Mouse (Mus musculus) gastrocnemius, adult 2 months (tissue): ENCODE results near the gene Matn3. TPM values are rescaled to one million over a fixed set of nuclear protein-coding genes. Genes with fewer than 3 reads are reported as not detected.
"Not testable (repeated sequence)": the region's sequence is repeated elsewhere in the genome, so short reads cannot be mapped to it uniquely, and the experiment has no call there.

Experiments
- DNase-seq: peaks from one replicate; pipeline ENCODE4 v3.0.0; 2022
- H3K27ac ChIP-seq: fragments of 200-600 bp; 2 replicates; pipeline ENCODE4 v1.8.1; 2022; ENCODE audit warnings: mild to moderate bottlenecking
- H3K4me3 ChIP-seq: fragments of 200-600 bp; 2 replicates; pipeline ENCODE4 v1.8.1; 2022; ENCODE audit warnings: mild to moderate bottlenecking, moderate library complexity
- CTCF ChIP-seq: fragments of 200-600 bp; IDR thresholded peaks from 2 replicates; pipeline ENCODE4 v1.8.1; 2022; ENCODE audit warnings: antibody characterized with exemption, mild to moderate bottlenecking, moderate library complexity
- intact Hi-C: fragments of 180-260 bp; cut with DNase I; formaldehyde crosslinking; loops from one replicate; pipeline ENCODE4 v1.15.1; 2025
- total RNA-seq, 2 experiments: library from RNA; stranded (reverse); gene quantifications; 2 replicates each; pipeline ENCODE4 v1.2.3; 2021

Gene Matn3
- total RNA-seq, 2 experiments from 2014 or later = 0.36 TPM; not detected in 1

GRCm38 (mm10) chr12:8920996-8921393 is 26.7 kb upstream of the Matn3 start:
- no peak for DNase-seq
- Histone ChIP-seq H3K27ac (peak overlapping the region; percentile 98), H3K4me3 (peak overlapping the region; percentile 86)
- no peak for TF ChIP-seq CTCF
- intact Hi-C loops = no loop called here

- no peak for TF ChIP-seq CTCF
- intact Hi-C loops = loop anchor here (2.0 kb wide), 1 partner anchor 51 kb away; the partner anchor contains the start of gene Wdr35
- H3K27ac ChIP-seq = peak within 1 kb of the TSS; percentile 98
- peak; percentile 99 for DNase-seq
- peak within 1 kb of the TSS; percentile 86 for H3K4me3 ChIP-seq
These were observed 26.0 kb upstream of the Matn3 start, which contains the start of gene Laptm4a for GRCm38 (mm10) chr12:8921394-8922368. TSS of gene Laptm4a (plus strand) at chr12:8921664.

GRCm38 (mm10) chr12:8922369-8923124 is 25.2 kb upstream of the Matn3 start:
- H3K27ac ChIP-seq = peak overlapping the region; percentile 98
- no peak for DNase-seq
- intact Hi-C loops = loop anchor here (2.0 kb wide), 1 partner anchor 50 kb away; the partner anchor contains the start of gene Wdr35
- no peak for TF ChIP-seq CTCF
- H3K4me3 ChIP-seq = peak overlapping the region; percentile 86

GRCm38 (mm10) chr12:8923125-8923410 is 24.7 kb upstream of the Matn3 start:
- H3K27ac ChIP-seq = peak overlapping the region; percentile 98
- intact Hi-C loops = loop anchor here (2.0 kb wide), 1 partner anchor 50 kb away; the partner anchor contains the start of gene Wdr35
- peak; percentile 61 for DNase-seq
- TF ChIP-seq CTCF = no peak
- H3K4me3 ChIP-seq = peak overlapping the region; percentile 86

GRCm38 (mm10) chr12:8923603-8924002 is 24.1 kb upstream of the Matn3 start:
- no peak for DNase-seq
- Histone ChIP-seq H3K4me3 (peak overlapping the region; percentile 86), H3K27ac (peak overlapping the region; percentile 98)
- peak; percentile 28; the same call in 1 of the 2 replicates for TF ChIP-seq CTCF
- intact Hi-C loops = loop anchor here (2.0 kb wide), 1 partner anchor 49 kb away; the partner anchor contains the start of gene Wdr35

GRCm38 (mm10) chr12:8927652-8928051 is 20.1 kb upstream of the Matn3 start:
- Histone ChIP-seq H3K27ac (peak overlapping the region; percentile 77), H3K4me3 (peak overlapping the region; percentile 44)
- TF ChIP-seq CTCF = no peak
- no peak for DNase-seq
- intact Hi-C loops = no loop called here

- Histone ChIP-seq H3K4me3 (peak overlapping the region; percentile 28), H3K27ac (peak overlapping the region; percentile 59)
- intact Hi-C loops = no loop called here
- DNase-seq = no peak
- TF ChIP-seq CTCF = no peak
These were observed 19.0 kb upstream of the Matn3 start for GRCm38 (mm10) chr12:8928766-8929165.

GRCm38 (mm10) chr12:8931083-8931482 is 16.6 kb upstream of the Matn3 start:
- H3K27ac ChIP-seq = peak overlapping the region; percentile 6; the same call in 1 of the 2 replicates
- intact Hi-C loops = no loop called here
- H3K4me3 ChIP-seq = no peak overlapping the region
- no peak for DNase-seq
- TF ChIP-seq CTCF = no peak

GRCm38 (mm10) chr12:8935349-8935748 is 12.4 kb upstream of the Matn3 start:
- intact Hi-C loops = no loop called here
- TF ChIP-seq CTCF = no peak
- H3K27ac ChIP-seq = peak overlapping the region; percentile 57
- peak; percentile 59 for DNase-seq
- no peak overlapping the region for H3K4me3 ChIP-seq

GRCm38 (mm10) chr12:8936210-8936609 is 11.5 kb upstream of the Matn3 start:
- H3K4me3 ChIP-seq, H3K27ac ChIP-seq, DNase-seq: not testable (repeated sequence)
- intact Hi-C loops = loop anchor here (2.0 kb wide), 1 partner anchor 47 kb away; no protein-coding TSS in a partner anchor
- peak; percentile 66 for TF ChIP-seq CTCF

GRCm38 (mm10) chr12:8939490-8939889 is 8.2 kb upstream of the Matn3 start:
- DNase-seq = no peak
- no peak overlapping the region for H3K4me3 ChIP-seq
- intact Hi-C loops = no loop called here
- no peak overlapping the region for H3K27ac ChIP-seq
- TF ChIP-seq CTCF = no peak
